Mouse (Mus musculus) heart, embryonic 14.5 days (tissue): ENCODE data around the gene Otulin. TPM values are rescaled to one million over a fixed set of nuclear protein-coding genes. Genes with fewer than 3 reads are reported as not detected.

Source experiments
- ATAC-seq: fragments of 200-750 bp; cut with Nextera tagmentation; 2 replicates; pipeline ENCODE4 v1.8.0; 2017; ENCODE audit warnings: low read depth, moderate TSS enrichment; ENCODE audit not compliant: insufficient number of reproducible peaks, insufficient read depth, low FRiP score
- H3K27ac ChIP-seq, 2 experiments: fragments of 200-500 bp in 1 of 2; fragments of 300-500 bp in 1 of 2; sonication (generic) in 1 of 2; replicated peaks in 1 of 2; 2 replicates each; pipeline ENCODE4 v1.5.1; 2012 to 2014; ENCODE audit warnings: low read depth in 2 of 2, low read length in 2 of 2, control low read depth in 1 of 2, mild to moderate bottlenecking in 1 of 2, mixed read lengths in 1 of 2; ENCODE audit not compliant: control insufficient read depth in 1 of 2, insufficient read depth in 1 of 2
- H3K27me3 ChIP-seq: fragments of 300-500 bp; sonication (generic); 2 replicates; pipeline ENCODE4 v1.6.1; 2014; ENCODE audit warnings: mild to moderate bottlenecking, low read length, control low read depth; ENCODE audit not compliant: control insufficient read depth, insufficient read depth
- H3K36me3 ChIP-seq: fragments of 300-500 bp; sonication (generic); 2 replicates; pipeline ENCODE4 v1.6.1; 2014; ENCODE audit warnings: mild to moderate bottlenecking, control low read depth, low read length, mixed read lengths; ENCODE audit not compliant: control insufficient read depth, insufficient read depth
- H3K4me1 ChIP-seq, 2 experiments: fragments of 200-500 bp in 1 of 2; fragments of 300-500 bp in 1 of 2; sonication (generic) in 1 of 2; 2 replicates each; pipeline ENCODE4 v1.6.1; 2012 to 2014; ENCODE audit warnings: low read length in 2 of 2, control low read depth in 1 of 2, mixed read lengths in 1 of 2; ENCODE audit not compliant: control insufficient read depth in 2 of 2, insufficient read depth in 2 of 2
- H3K4me2 ChIP-seq: fragments of 300-500 bp; sonication (generic); 2 replicates; pipeline ENCODE4 v1.6.1; 2014; ENCODE audit warnings: mild to moderate bottlenecking, low read length
- H3K4me3 ChIP-seq, 2 experiments: fragments of 200-500 bp in 1 of 2; fragments of 300-500 bp in 1 of 2; sonication (generic) in 1 of 2; 2 replicates each; pipeline ENCODE4 v1.5.1; 2012 to 2014; ENCODE audit warnings: low read length in 2 of 2, mild to moderate bottlenecking in 2 of 2, control low read depth in 1 of 2, low read depth in 1 of 2, moderate library complexity in 1 of 2; ENCODE audit not compliant: control insufficient read depth in 1 of 2, insufficient read depth in 1 of 2
- H3K9ac ChIP-seq: fragments of 300-500 bp; sonication (generic); 2 replicates; pipeline ENCODE4 v1.6.1; 2014; ENCODE audit warnings: mild to moderate bottlenecking, low read length
- H3K9me3 ChIP-seq: fragments of 300-500 bp; sonication (generic); 2 replicates; pipeline ENCODE4 v1.6.1; 2016; ENCODE audit warnings: low read length, control low read depth; ENCODE audit not compliant: control insufficient read depth
- WGBS: fragments of 180-500 bp; shearing (Covaris S2); extraction: QIAGEN DNeasy Blood & Tissue Kit; methylation state at CpG from one replicate; pipeline ENCODE4 v1.1.7; 2014; 5-methylcytosine and 5-hydroxymethylcytosine counted together
- polyA plus RNA-seq: library from polyadenylated mRNA; unstranded; fragments of >200 nt; fragmentation: Nextera tagmentation; extraction: Ambion mirVana; gene quantifications from 2 replicates; pipeline ENCODE4 v1.2.1, GENCODE M21; 2014

Otulin gene
- polyA plus RNA-seq, 1 experiment from 2014 or later: 38.1 TPM

DNA sequence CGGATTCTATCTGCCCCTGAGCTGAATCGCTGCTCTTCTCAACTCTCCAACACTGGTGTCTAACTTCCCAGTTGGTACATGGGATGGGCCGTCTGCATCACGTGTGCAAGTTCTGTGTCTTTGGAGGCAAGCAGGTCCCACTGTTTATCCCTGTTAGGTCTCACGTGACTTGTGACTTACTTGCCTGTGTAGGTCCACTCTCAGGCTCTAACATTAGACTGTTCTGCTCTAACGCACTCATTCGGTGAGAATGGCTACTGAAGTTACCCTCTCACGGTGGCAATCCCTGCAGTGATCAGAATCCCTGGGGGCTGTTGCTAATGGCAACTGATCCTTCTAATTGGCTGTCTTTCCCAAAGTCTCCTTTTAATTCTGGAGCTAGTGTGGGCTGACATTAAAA, 41.8 kb upstream of the Otulin start:
- H3K36me3 ChIP-seq: no peaks in the 10 kb centered on the region
- H3K4me2 ChIP-seq: no peak overlapping the region
- H3K27me3 ChIP-seq: no peaks in the 10 kb centered on the region
- no peak overlapping the region for H3K4me3 ChIP-seq
- WGBS: 69% methylated on average over 8 of the region's 8 CpGs
- no peak overlapping the region for H3K9ac ChIP-seq
- no peaks in the 10 kb centered on the region for H3K9me3 ChIP-seq
- peaks cover 3 to 4% of the 10 kb centered on the region in 2 experiments; a peak in 2 of 4 replicates for H3K4me1 ChIP-seq
- H3K27ac ChIP-seq: no peak overlapping the region
- ATAC-seq: no peak

- Histone ChIP-seq H3K4me1 (peaks cover under 1 to 4% of the 10 kb centered on the region in 2 experiments; a peak in 2 of 4 replicates), H3K27ac (no peak overlapping the region), H3K36me3 (no peaks in the 10 kb centered on the region), H3K4me3 (no peak overlapping the region), H3K4me2 (no peak overlapping the region), H3K27me3 (no peaks in the 10 kb centered on the region), H3K9ac (no peak overlapping the region), H3K9me3 (no peaks in the 10 kb centered on the region)
- ATAC-seq: no peak
- WGBS: 78% methylated on average over 10 of the region's 10 CpGs
Measured at GRCm38 (mm10) chr15:27671612-27672245, 41.2 kb upstream of the Otulin start.

DNA sequence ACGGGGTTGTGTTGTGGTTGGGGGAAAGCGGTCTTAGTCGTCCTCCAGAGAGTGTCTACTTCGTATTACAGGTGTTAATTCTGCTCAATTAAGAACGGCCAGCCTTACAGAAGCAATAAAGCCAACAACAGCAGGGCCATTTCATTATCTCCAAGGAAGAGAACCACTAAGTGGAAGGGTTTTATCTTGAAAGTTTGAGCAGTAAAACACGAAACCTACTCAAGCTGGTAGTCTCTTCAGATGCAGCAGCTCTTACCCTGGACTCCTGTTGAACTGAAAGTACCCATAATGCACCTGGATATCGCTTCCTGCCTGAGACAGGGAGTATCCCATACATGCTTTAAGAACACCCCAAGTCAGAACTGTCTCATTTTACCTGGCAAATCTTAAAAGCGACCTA, 40.2 kb upstream of the Otulin start:
- Histone ChIP-seq H3K9me3 (no peaks in the 10 kb centered on the region), H3K27me3 (no peaks in the 10 kb centered on the region), H3K9ac (no peak overlapping the region), H3K36me3 (no peaks in the 10 kb centered on the region), H3K4me1 (no peaks in the 10 kb centered on the region), H3K4me2 (no peak overlapping the region), H3K4me3 (no peak overlapping the region), H3K27ac (no peak overlapping the region)
- 84% methylated on average over 8 of the region's 8 CpGs for WGBS
- no peak for ATAC-seq

- Histone ChIP-seq H3K4me1 (no peaks in the 10 kb centered on the region), H3K4me3 (no peak overlapping the region), H3K4me2 (no peak overlapping the region), H3K9ac (no peak overlapping the region), H3K9me3 (no peaks in the 10 kb centered on the region), H3K27ac (no peak overlapping the region), H3K36me3 (no peaks in the 10 kb centered on the region), H3K27me3 (no peaks in the 10 kb centered on the region)
- WGBS: 80% methylated on average over 12 of the region's 12 CpGs
- ATAC-seq: no peak
Measured at GRCm38 (mm10) chr15:27669931-27670411, 39.5 kb upstream of the Otulin start.

GRCm38 (mm10) chr15:27669276-27669675, 38.8 kb upstream of the Otulin start:
- Histone ChIP-seq H3K4me1 (no peaks in the 10 kb centered on the region), H3K9ac (no peak overlapping the region), H3K36me3 (no peaks in the 10 kb centered on the region), H3K27ac (no peak overlapping the region), H3K4me3 (no peak overlapping the region), H3K4me2 (no peak overlapping the region), H3K27me3 (no peaks in the 10 kb centered on the region), H3K9me3 (no peaks in the 10 kb centered on the region)
- ATAC-seq: no peak
- WGBS: 78% methylated on average over 4 of the region's 4 CpGs

DNA sequence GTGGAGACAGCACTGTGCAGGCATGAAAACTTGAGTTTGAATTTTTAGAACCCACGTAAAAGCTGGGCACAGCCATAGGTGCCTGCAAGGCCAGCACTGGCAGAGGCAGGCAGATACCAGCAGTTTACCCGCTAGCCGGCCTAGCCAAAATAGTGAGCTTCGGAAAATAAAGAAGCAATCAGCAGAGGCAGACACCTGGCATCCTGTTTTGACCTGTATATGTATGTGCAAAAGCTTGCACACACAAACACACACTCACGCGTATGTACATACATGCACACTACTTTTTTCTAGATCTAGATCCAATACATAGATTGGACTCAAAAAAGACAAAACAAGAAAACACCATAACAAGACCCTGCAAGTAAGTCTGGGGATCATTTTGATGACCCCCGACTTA, 38.1 kb upstream of the Otulin start:
- WGBS: 88% methylated on average over 7 of the region's 7 CpGs
- Histone ChIP-seq H3K27ac (no peak overlapping the region), H3K9me3 (no peaks in the 10 kb centered on the region)

DNA sequence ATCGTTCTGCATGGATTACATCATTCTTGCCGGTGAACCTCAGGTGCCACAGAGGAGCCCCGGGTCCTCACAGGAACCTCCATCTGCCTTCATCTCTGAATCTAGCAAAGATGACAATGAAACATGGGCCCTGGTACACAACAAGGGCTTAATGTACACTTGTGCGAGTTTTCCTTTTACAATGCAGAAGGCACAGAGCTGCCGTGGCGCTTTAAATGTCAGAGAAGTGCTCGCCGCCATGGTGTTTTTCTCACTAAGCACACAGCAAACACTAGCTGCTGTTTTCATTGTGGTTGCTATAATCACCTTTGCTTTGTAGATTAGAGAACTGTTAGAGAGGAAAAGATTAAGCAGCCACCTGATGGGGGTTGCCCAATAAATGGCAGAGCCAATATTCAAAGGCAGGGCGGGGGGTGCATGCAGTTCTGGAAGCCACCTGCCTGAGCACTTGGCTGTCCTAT, 37.5 kb upstream of the Otulin start:
- no peaks in the 10 kb centered on the region for H3K36me3 ChIP-seq
- H3K27ac ChIP-seq: no peak overlapping the region
- H3K4me2 ChIP-seq: no peak overlapping the region
- no peak for ATAC-seq
- H3K9ac ChIP-seq: no peak overlapping the region
- H3K9me3 ChIP-seq: no peaks in the 10 kb centered on the region
- 79% methylated on average over 9 of the region's 9 CpGs for WGBS
- H3K4me1 ChIP-seq: no peaks in the 10 kb centered on the region
- no peak overlapping the region for H3K4me3 ChIP-seq
- no peaks in the 10 kb centered on the region for H3K27me3 ChIP-seq

More for the DNA sequence above, 38.1 kb upstream of the Otulin start:
- Histone ChIP-seq H3K4me1 (no peaks in the 10 kb centered on the region), H3K27me3 (no peaks in the 10 kb centered on the region), H3K36me3 (no peaks in the 10 kb centered on the region), H3K4me2 (no peak overlapping the region), H3K9ac (no peak overlapping the region), H3K4me3 (no peak overlapping the region)
- no peak for ATAC-seq
